Mouse (Mus musculus) embryo, embryonic 10.5 days (tissue): Measurements from ENCODE around the gene Mapkapk3.
"Not testable (repeated sequence)": the region's sequence is repeated elsewhere in the genome, so short reads cannot be mapped to it uniquely, and the experiment has no call there.

Experiments used
- DNase-seq: peaks from one replicate; pipeline ENCODE4 v3.0.0-alpha.2; 2015; ENCODE audit warnings: low spot score

Gene Mapkapk3

GRCm38 (mm10) chr9:107307099-107307872 lies 17.6 kb upstream of the Mapkapk3 start:
- DNase-seq, result no peak

- DNase-seq, result not testable (repeated sequence)
Observed at GRCm38 (mm10) chr9:107306673-107307072, 17.0 kb upstream of the Mapkapk3 start.

GRCm38 (mm10) chr9:107305601-107306542 lies 16.2 kb upstream of the Mapkapk3 start:
- no peak for DNase-seq

GRCm38 (mm10) chr9:107305012-107305411 lies 15.3 kb upstream of the Mapkapk3 start:
- no peak for DNase-seq

GRCm38 (mm10) chr9:107304383-107304782 lies 14.7 kb upstream of the Mapkapk3 start:
- DNase-seq, result no peak

- DNase-seq, result no peak
Observed at GRCm38 (mm10) chr9:107303900-107304299, 14.2 kb upstream of the Mapkapk3 start.

GRCm38 (mm10) chr9:107303121-107303820 lies 13.6 kb upstream of the Mapkapk3 start:
- DNase-seq, result no peak

- no peak for DNase-seq
Observed at GRCm38 (mm10) chr9:107302592-107302991, 12.9 kb upstream of the Mapkapk3 start.

- no peak for DNase-seq
Observed at GRCm38 (mm10) chr9:107301554-107302331, 12.1 kb upstream of the Mapkapk3 start.

- no peak for DNase-seq
Observed at GRCm38 (mm10) chr9:107300224-107300973, 10.7 kb upstream of the Mapkapk3 start.

GRCm38 (mm10) chr9:107299783-107300182 lies 10.1 kb upstream of the Mapkapk3 start:
- DNase-seq, result no peak

- no peak for DNase-seq
Observed at GRCm38 (mm10) chr9:107298876-107299275, 9.2 kb upstream of the Mapkapk3 start.

- DNase-seq, result no peak
Observed at GRCm38 (mm10) chr9:107298059-107298780, 8.5 kb upstream of the Mapkapk3 start.

- no peak for DNase-seq
Observed at GRCm38 (mm10) chr9:107297658-107298057, 8.0 kb upstream of the Mapkapk3 start.

GRCm38 (mm10) chr9:107297059-107297458 lies 7.4 kb upstream of the Mapkapk3 start:
- no peak for DNase-seq

GRCm38 (mm10) chr9:107296501-107296965 lies 6.9 kb upstream of the Mapkapk3 start:
- DNase-seq, result peak; percentile 98

GRCm38 (mm10) chr9:107296041-107296440 lies 6.4 kb upstream of the Mapkapk3 start:
- no peak for DNase-seq

GRCm38 (mm10) chr9:107296016-107296040 lies 6.2 kb upstream of the Mapkapk3 start, which contains the start of gene Cish:
Gene Cish, plus strand, starts transcription at chr9:107296026.
- DNase-seq, result no peak

GRCm38 (mm10) chr9:107295616-107296015 lies 5.9 kb upstream of the Mapkapk3 start:
- DNase-seq, result no peak

- DNase-seq, result peak; percentile 84
Observed at GRCm38 (mm10) chr9:107294249-107294648, 4.6 kb upstream of the Mapkapk3 start.

- peak; percentile 89 for DNase-seq
Observed at GRCm38 (mm10) chr9:107290897-107291296, 1.2 kb upstream of the Mapkapk3 start.
